In genomic region chr7:19344938-19345471, GRCm38 (mm10) we compare ENCODE assay signal across 7 mouse cellular contexts. TPM values are rescaled to one million over a fixed set of nuclear protein-coding genes. Genes with fewer than 3 reads are reported as not detected.
DNase-seq lines count a peak whose midpoint lies in the region; ATAC-seq lines count a peak whose summit lies in the region.

No protein-coding gene starts in this region.

- H3K9ac ChIP-seq in intestine, embryonic 16.5 days (ENCODE audit: low read depth, low read length) = peak overlapping the region; percentile 81
- peak overlapping the region; percentile 76 for H3K9ac ChIP-seq in midbrain, embryonic 11.5 days (ENCODE audit: low read length)

- WGBS in intestine, embryonic 16.5 days = under 1% methylated on average over 31 of the region's 31 CpGs
- WGBS in midbrain, embryonic 11.5 days = 0% methylated on average over 31 of the region's 31 CpGs

- peaks cover 30% of the 10 kb centered on the region for H3K4me1 ChIP-seq in intestine, embryonic 16.5 days (ENCODE audit: control insufficient read depth, insufficient read depth, low read length)
- H3K4me1 ChIP-seq in midbrain, embryonic 11.5 days (ENCODE audit: control insufficient read depth, insufficient read depth, low read length) = peaks cover 17% of the 10 kb centered on the region

- H3K9me3 ChIP-seq in intestine, embryonic 16.5 days (ENCODE audit: control insufficient read depth, low read length) = no peaks in the 10 kb centered on the region
- H3K9me3 ChIP-seq in midbrain, embryonic 11.5 days (ENCODE audit: control insufficient read depth, low read length) = no peaks in the 10 kb centered on the region

- peak overlapping the region; percentile 95 for H3K4me2 ChIP-seq in intestine, embryonic 16.5 days (ENCODE audit: low read depth, low read length)
- H3K4me2 ChIP-seq in midbrain, embryonic 11.5 days = peak overlapping the region; percentile 62

- H3K4me3 ChIP-seq in intestine, embryonic 16.5 days (ENCODE audit: low read length) = peak overlapping the region; percentile 87
- peak overlapping the region; percentile 66 for H3K4me3 ChIP-seq in midbrain, embryonic 11.5 days (ENCODE audit: low read depth, low read length)

- 0 out of 2 replicates have a peak, but pooled peaks cover 7% of the 10 kb centered on the region for H3K36me3 ChIP-seq in intestine, embryonic 16.5 days (ENCODE audit: control insufficient read depth, insufficient read depth, low read length)
- peaks cover 4% of the 10 kb centered on the region for H3K36me3 ChIP-seq in midbrain, embryonic 11.5 days (ENCODE audit: control insufficient read depth, insufficient read depth, low read length)

- intact Hi-C loops in gastrocnemius, postnatal 36 days (cut with DNase I) = loop anchor here (5.0 kb wide), 1 partner anchor 168 kb away; the partner anchor contains the start of gene Eml2
- intact Hi-C loops in left cerebral cortex, postnatal 36 days (cut with DNase I) = loop anchor here (5.0 kb wide), 2 partner anchors 108 to 168 kb away; partner anchors contain the start of gene Eml2

- peak overlapping the region; percentile 89 for H3K27ac ChIP-seq in intestine, embryonic 16.5 days (ENCODE audit: low read length)
- no peak overlapping the region for H3K27ac ChIP-seq in midbrain, embryonic 11.5 days (ENCODE audit: low read depth, low read length)

- H3K27me3 ChIP-seq in intestine, embryonic 16.5 days (replicated peaks; ENCODE audit: control insufficient read depth, insufficient read depth, low read length) = no peaks in the 10 kb centered on the region
- peaks cover 4% of the 10 kb centered on the region; the same call in 1 of the 2 replicates for H3K27me3 ChIP-seq in midbrain, embryonic 11.5 days (ENCODE audit: control insufficient read depth, insufficient read depth, low read length)

- peak; percentile 82 to 86 for DNase-seq in adrenal gland, adult 18-20 months (ENCODE audit: low spot score in 2 of 2)
- DNase-seq in embryo, embryonic 11 days = peak; percentile 99
- DNase-seq in gastrocnemius, postnatal 36 days = peak; percentile 87 to 93
- DNase-seq in left cerebral cortex, postnatal 36 days (ENCODE audit: low spot score in 2 of 2) = peak; percentile 94 to 95
- DNase-seq in midbrain, embryonic 11.5 days (ENCODE audit: low spot score, missing footprints) = peak; percentile 99
- DNase-seq in skeletal muscle tissue, adult 2 months (ENCODE audit: low read depth, low spot score) = peak; percentile 91

- peak; percentile 93 for ATAC-seq in intestine, embryonic 16.5 days
- ATAC-seq in midbrain, embryonic 11.5 days (ENCODE audit: low FRiP score) = peak; percentile 95

RNA-seq across cellular contexts. Expression of gene Ercc1, which starts 0.4 kb away (rescaled TPM):
- total RNA-seq in adrenal gland, adult 18-20 months (2021) = 10 to 100 TPM; 31.2 to 41.0 TPM
- 10 to 100 TPM; 24.5 to 29.0 TPM for total RNA-seq in gastrocnemius, postnatal 36 days (2021)
- polyA plus RNA-seq in intestine, embryonic 16.5 days (2015; fragmentation: Nextera tagmentation; extraction: Ambion mirVana) = 45.8 and 51.3 TPM in 2 replicates
- 10 to 100 TPM; 35.6 to 41.8 TPM for total RNA-seq in left cerebral cortex, postnatal 36 days (2021)
- 111 and 118 TPM in 2 replicates for polyA plus RNA-seq in midbrain, embryonic 11.5 days (2014; fragmentation: Nextera tagmentation; extraction: Ambion mirVana)

RNA-seq across cellular contexts. Expression of gene Cd3eap, which starts 14.3 kb away (rescaled TPM):
- total RNA-seq in adrenal gland, adult 18-20 months (2021) = 10 to 100 TPM; 13.3 to 13.7 TPM
- 10 to 100 TPM in 1 of 2 experiments, 1 to 10 TPM in 1; 9.3 to 10.2 TPM for total RNA-seq in gastrocnemius, postnatal 36 days (2021)
- polyA plus RNA-seq in intestine, embryonic 16.5 days (2015; fragmentation: Nextera tagmentation; extraction: Ambion mirVana) = 19.1 and 24.3 TPM in 2 replicates
- 10 to 100 TPM; 17.3 to 17.6 TPM for total RNA-seq in left cerebral cortex, postnatal 36 days (2021)
- polyA plus RNA-seq in midbrain, embryonic 11.5 days (2014; fragmentation: Nextera tagmentation; extraction: Ambion mirVana) = 15.1 and 15.4 TPM in 2 replicates

RNA-seq across cellular contexts. Expression of gene Ppp1r13l, which starts 14.5 kb away (rescaled TPM):
- total RNA-seq in adrenal gland, adult 18-20 months (2021) = 1 to 10 TPM; 5.9 to 6.7 TPM
- 1 to 10 TPM; 2.4 to 2.6 TPM for total RNA-seq in gastrocnemius, postnatal 36 days (2021)
- 3.1 and 4.2 TPM in 2 replicates for polyA plus RNA-seq in intestine, embryonic 16.5 days (2015; fragmentation: Nextera tagmentation; extraction: Ambion mirVana)
- 1 to 10 TPM; 5.1 to 7.9 TPM for total RNA-seq in left cerebral cortex, postnatal 36 days (2021)
- polyA plus RNA-seq in midbrain, embryonic 11.5 days (2014; fragmentation: Nextera tagmentation; extraction: Ambion mirVana) = 3.0 and 3.2 TPM in 2 replicates

RNA-seq across cellular contexts. Expression of gene Fosb, which starts 35.2 kb away (rescaled TPM):
- total RNA-seq in adrenal gland, adult 18-20 months (2021) = 10 to 100 TPM; 15.9 to 23.2 TPM
- under 1 TPM; 0.15 to 0.31 TPM for total RNA-seq in gastrocnemius, postnatal 36 days (2021)
- polyA plus RNA-seq in intestine, embryonic 16.5 days (2015; fragmentation: Nextera tagmentation; extraction: Ambion mirVana) = 0.10 and 0.21 TPM in 2 replicates
- 10 to 100 TPM; 20.6 to 22.5 TPM for total RNA-seq in left cerebral cortex, postnatal 36 days (2021)
- 0.04 TPM in 1 of 2 replicates, not detected in the other for polyA plus RNA-seq in midbrain, embryonic 11.5 days (2014; fragmentation: Nextera tagmentation; extraction: Ambion mirVana)

RNA-seq across cellular contexts. Expression of gene Ercc2, which starts 36.8 kb away (rescaled TPM):
- total RNA-seq in adrenal gland, adult 18-20 months (2021) = 10 to 100 TPM; 27.1 to 30.9 TPM
- 1 to 10 TPM; 8.5 to 9.8 TPM for total RNA-seq in gastrocnemius, postnatal 36 days (2021)
- polyA plus RNA-seq in intestine, embryonic 16.5 days (2015; fragmentation: Nextera tagmentation; extraction: Ambion mirVana) = 15.5 and 17.6 TPM in 2 replicates
- 10 to 100 TPM; 26.1 to 40.0 TPM for total RNA-seq in left cerebral cortex, postnatal 36 days (2021)
- 10.3 and 10.9 TPM in 2 replicates for polyA plus RNA-seq in midbrain, embryonic 11.5 days (2014; fragmentation: Nextera tagmentation; extraction: Ambion mirVana)
